Mouse (Mus musculus) neural tube, embryonic 12.5 days (tissue): Measurements from ENCODE around the gene Zfp661. TPM values are rescaled to one million over a fixed set of nuclear protein-coding genes. Genes with fewer than 3 reads are reported as not detected.

Experiments
- ATAC-seq: fragments of 200-750 bp; cut with Nextera tagmentation; 2 replicates; pipeline ENCODE4 v1.8.0; 2017; ENCODE audit warnings: low read depth, mild to moderate bottlenecking, moderate TSS enrichment, moderate library complexity; ENCODE audit not compliant: low FRiP score
- H3K27ac ChIP-seq: fragments of 300-500 bp; sonication (generic); 2 replicates; pipeline ENCODE4 v1.5.1; 2016
- H3K27me3 ChIP-seq: fragments of 300-500 bp; sonication (generic); replicated peaks from 2 replicates; pipeline ENCODE4 v1.6.1; 2016; ENCODE audit warnings: mild to moderate bottlenecking
- H3K36me3 ChIP-seq: fragments of 300-500 bp; sonication (generic); 2 replicates; pipeline ENCODE4 v1.6.1; 2016; ENCODE audit warnings: mild to moderate bottlenecking
- H3K4me1 ChIP-seq: fragments of 300-500 bp; sonication (generic); 2 replicates; pipeline ENCODE4 v1.6.1; 2016
- H3K4me2 ChIP-seq: fragments of 300-500 bp; sonication (generic); replicated peaks from 2 replicates; pipeline ENCODE4 v1.6.1; 2016; ENCODE audit warnings: mild to moderate bottlenecking
- H3K4me3 ChIP-seq: fragments of 300-500 bp; sonication (generic); 2 replicates; pipeline ENCODE4 v1.5.1; 2016
- H3K9ac ChIP-seq: fragments of 300-500 bp; sonication (generic); 2 replicates; pipeline ENCODE4 v1.6.1; 2016; ENCODE audit warnings: mild to moderate bottlenecking
- H3K9me3 ChIP-seq: fragments of 300-500 bp; sonication (generic); 2 replicates; pipeline ENCODE4 v1.6.1; 2016; ENCODE audit warnings: mild to moderate bottlenecking
- WGBS: fragments of 180-500 bp; shearing (Covaris S2); methylation state at CpG from one replicate; pipeline ENCODE4 v1.1.7; 2016; 5-methylcytosine and 5-hydroxymethylcytosine counted together
- polyA plus RNA-seq: library from polyadenylated mRNA; unstranded; fragments of >200 nt; fragmentation: Nextera tagmentation; extraction: Ambion mirVana; gene quantifications from 2 replicates; pipeline ENCODE4 v1.2.1, GENCODE M21; 2016

Gene Zfp661
- 8.6 and 9.5 TPM in 2 replicates for polyA plus RNA-seq

DNA sequence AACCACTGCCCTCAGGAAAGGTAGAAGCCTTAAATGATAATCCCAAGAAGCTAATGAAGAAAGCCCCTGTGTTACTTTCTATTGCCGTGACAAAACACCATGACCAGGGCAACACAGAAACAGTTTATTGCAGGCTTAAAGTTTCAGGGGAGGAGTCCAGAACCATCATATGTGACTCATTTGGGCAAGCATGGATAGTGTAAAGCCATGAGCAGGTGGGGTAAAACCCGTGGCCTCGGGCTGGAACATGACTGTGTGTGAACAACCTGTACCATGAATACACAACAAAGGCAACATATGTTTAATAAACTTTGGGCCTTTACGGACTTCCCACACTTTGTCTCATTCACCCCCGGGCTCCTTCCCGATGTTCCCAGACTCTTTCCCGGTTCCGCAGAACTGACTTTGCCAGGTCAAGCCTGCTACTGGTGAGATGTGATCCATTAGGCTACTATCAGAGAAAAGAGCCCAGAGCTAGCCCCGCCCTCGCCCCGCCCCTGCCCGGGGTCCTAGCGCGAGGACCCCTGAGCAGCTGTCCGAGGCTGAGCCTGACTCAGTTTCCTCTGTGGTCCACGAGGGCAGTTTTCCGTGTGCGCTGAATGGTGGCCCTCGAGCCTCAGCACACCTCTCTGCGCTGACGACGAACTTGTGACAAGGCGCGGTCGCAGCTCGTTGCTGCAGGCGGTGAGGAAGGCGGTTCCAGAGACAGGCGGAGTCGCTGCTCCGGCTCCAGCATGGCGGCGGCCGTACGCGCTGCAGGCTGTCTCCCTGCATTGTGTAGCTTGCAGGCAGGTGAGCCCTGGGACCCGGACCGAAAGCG lies at the start of gene Zfp661, which contains the start of gene Mrps5:
TSS of gene Zfp661 (minus strand) at position 401 of the 820 bp plus-strand sequence.
TSS of gene Mrps5 (plus strand) at position 529 of the 820 bp plus-strand sequence.
- ATAC-seq, result peak; percentile 86
- WGBS, result 5% methylated on average over 39 of the region's 39 CpGs

DNA sequence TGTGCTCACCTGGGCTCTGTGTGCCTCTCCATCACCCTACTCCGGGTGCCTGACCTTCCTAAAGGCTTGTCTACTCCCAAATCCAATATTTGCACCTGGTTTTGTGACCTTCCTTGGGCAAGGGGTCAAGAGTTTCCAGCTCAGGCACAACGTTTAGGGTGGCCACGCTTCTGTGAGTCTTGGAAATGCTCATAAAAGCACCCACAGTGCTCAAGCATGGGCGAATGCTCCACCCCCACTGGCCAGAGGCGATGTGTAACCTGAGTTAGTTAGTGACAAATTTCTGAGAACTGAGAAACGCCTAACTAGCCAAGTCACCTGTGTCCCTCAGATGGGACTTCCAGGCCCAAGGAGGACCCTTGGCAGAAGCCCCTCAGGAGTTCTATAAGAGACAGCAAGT lies 48.7 kb upstream of the Zfp661 start:
- no peak overlapping the region for H3K27ac ChIP-seq
- 77% methylated on average over 6 of the region's 6 CpGs for WGBS
- no peak overlapping the region for H3K4me2 ChIP-seq
- H3K9me3 ChIP-seq, result no peaks in the 10 kb centered on the region
- H3K4me1 ChIP-seq, result no peaks in the 10 kb centered on the region
- no peak overlapping the region for H3K4me3 ChIP-seq
- no peaks in the 10 kb centered on the region for H3K27me3 ChIP-seq
- ATAC-seq, result no peak
- no peaks in the 10 kb centered on the region for H3K36me3 ChIP-seq
- no peak overlapping the region for H3K9ac ChIP-seq

More for the DNA sequence above, at the start of gene Zfp661, which contains the start of gene Mrps5:
- Histone ChIP-seq H3K4me1 (peaks cover 26% of the 10 kb centered on the region), H3K9ac (peak within 1 kb of the TSS; percentile 76), H3K36me3 (peaks cover 10% of the 10 kb centered on the region), H3K4me2 (peak within 1 kb of the TSS; percentile 78), H3K9me3 (no peaks in the 10 kb centered on the region), H3K27me3 (no peaks in the 10 kb centered on the region), H3K4me3 (peak within 1 kb of the TSS; percentile 82), H3K27ac (peak within 1 kb of the TSS; percentile 81)

DNA sequence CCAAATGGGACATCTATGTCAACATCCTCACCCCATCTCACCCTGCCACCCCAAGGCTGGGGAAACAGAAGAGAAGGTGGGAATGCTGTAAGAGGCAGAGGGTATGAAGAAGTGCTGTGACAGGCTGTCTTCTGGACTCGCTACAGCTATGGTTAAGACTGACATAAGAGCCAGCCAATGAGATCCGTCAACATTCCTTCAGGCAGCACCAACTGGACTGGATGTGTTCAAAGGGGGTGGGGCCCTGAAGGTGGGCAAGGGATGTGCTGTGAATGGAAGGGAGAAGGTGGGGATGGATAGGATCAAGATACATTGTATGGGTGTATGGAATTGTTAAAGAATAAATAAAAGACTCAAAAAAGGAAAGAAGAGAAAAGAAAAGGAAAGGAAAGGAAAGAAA lies 45.7 kb upstream of the Zfp661 start:
- H3K9me3 ChIP-seq, result no peaks in the 10 kb centered on the region
- no peak overlapping the region for H3K9ac ChIP-seq
- no peak overlapping the region for H3K4me3 ChIP-seq
- no peaks in the 10 kb centered on the region for H3K27me3 ChIP-seq
- no peaks in the 10 kb centered on the region for H3K36me3 ChIP-seq
- no peak overlapping the region for H3K4me2 ChIP-seq
- no peaks in the 10 kb centered on the region for H3K4me1 ChIP-seq
- no peak for ATAC-seq
- 72% methylated on average over 2 of the region's 2 CpGs for WGBS
- no peak overlapping the region for H3K27ac ChIP-seq

DNA sequence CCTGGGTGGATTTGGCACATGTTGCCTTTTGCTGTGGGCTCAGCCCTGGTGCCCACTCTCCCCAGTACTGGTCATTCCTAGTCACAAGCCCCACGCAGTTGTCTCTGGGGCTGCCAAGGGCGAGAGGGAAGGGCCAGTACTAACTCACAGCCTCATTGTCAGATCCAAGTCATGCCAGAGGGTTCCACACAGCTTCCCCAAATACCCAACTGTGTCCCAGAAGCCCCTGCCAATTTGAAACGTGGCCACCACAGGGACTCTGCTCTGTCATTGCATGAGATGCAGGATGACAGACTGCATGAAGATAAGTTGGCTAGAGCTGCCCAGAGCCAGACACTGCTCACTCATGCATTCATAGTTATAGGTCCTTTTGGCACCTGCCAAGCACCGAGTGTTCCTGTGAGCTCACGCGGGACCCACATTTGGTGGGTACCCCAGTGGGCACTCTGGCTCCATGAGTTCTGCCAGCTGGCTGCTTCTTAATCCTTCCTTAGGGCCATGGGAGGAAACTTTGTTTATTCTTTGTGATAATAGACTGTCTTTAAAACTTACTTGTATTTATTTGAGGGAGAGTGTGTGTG lies 41.2 kb upstream of the Zfp661 start:
- H3K4me1 ChIP-seq, result no peaks in the 10 kb centered on the region
- H3K9ac ChIP-seq, result no peak overlapping the region

DNA sequence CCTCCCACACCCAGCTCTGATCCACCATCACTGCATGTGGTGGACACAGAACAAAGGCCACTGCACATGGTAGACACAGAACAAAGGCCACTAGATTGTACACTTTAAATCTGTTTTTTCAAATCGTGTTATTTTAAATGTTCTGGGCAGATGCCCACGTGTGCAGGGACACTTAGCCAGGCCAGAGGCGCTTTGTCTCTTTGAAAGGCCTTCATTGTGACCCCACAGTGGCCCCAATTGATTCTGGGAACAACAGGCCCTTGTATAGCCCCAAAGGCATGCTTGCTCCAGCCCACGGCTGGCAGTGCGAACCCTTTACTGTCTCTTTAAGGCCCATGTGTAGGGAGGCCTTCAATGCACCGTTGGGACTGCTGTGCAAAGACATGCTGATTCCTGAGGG lies 40.5 kb upstream of the Zfp661 start:
- H3K4me3 ChIP-seq, result no peak overlapping the region
- no peaks in the 10 kb centered on the region for H3K27me3 ChIP-seq
- H3K4me2 ChIP-seq, result no peak overlapping the region
- no peak overlapping the region for H3K9ac ChIP-seq
- no peak overlapping the region for H3K27ac ChIP-seq
- 35% methylated on average over 6 of the region's 6 CpGs for WGBS
- H3K36me3 ChIP-seq, result no peaks in the 10 kb centered on the region
- ATAC-seq, result no peak
- H3K4me1 ChIP-seq, result no peaks in the 10 kb centered on the region
- H3K9me3 ChIP-seq, result no peaks in the 10 kb centered on the region

More for the DNA sequence above, 41.2 kb upstream of the Zfp661 start:
- H3K9me3 ChIP-seq, result no peaks in the 10 kb centered on the region
- H3K36me3 ChIP-seq, result no peaks in the 10 kb centered on the region
- WGBS, result 83% methylated on average over 6 of the region's 6 CpGs
- H3K4me2 ChIP-seq, result no peak overlapping the region
- no peak overlapping the region for H3K27ac ChIP-seq
- no peak for ATAC-seq
- H3K27me3 ChIP-seq, result no peaks in the 10 kb centered on the region
- H3K4me3 ChIP-seq, result no peak overlapping the region

DNA sequence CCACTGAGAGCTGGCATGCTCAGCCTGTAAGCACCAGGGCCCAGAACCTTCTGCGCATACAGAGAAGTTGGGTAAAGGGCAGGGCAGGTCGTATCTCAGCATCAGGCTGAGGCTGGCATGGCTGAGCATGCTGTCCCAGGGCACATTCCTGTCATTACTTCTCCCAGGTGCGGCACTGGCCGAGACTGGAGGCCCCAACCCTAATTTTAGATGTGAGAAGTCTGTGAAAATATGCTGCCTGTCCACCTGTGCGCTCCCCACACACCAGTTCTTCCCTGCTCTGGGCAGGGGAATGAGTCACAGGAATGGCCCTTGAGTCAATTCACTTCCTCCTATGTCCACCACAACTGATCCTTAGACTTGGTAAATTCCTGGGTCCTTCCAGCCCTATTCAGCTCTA lies 38.8 kb upstream of the Zfp661 start:
- no peak overlapping the region for H3K4me3 ChIP-seq
- H3K9ac ChIP-seq, result no peak overlapping the region
- no peak overlapping the region for H3K4me2 ChIP-seq
- WGBS, result 81% methylated on average over 5 of the region's 5 CpGs
- H3K27ac ChIP-seq, result no peak overlapping the region
- no peaks in the 10 kb centered on the region for H3K27me3 ChIP-seq
- no peaks in the 10 kb centered on the region for H3K9me3 ChIP-seq
- H3K36me3 ChIP-seq, result no peaks in the 10 kb centered on the region
- no peaks in the 10 kb centered on the region for H3K4me1 ChIP-seq
- no peak for ATAC-seq

DNA sequence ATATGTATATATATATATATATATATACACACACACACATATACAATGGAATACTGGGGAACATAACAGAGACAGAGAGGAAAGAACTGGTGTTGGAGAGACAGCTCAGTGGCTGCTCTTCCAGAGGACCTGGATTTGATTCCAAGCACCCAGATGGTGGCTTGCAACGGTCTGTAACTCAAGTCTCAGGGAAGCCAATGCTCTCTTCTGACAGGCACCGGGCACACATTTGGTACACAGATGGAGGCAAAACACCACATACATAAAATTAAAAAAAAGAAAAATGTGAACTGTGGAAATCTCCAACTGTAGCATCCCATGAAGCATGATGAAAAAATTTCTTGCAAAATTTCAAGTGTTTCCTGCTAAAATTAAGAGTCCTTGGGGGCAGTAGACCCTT lies 37.9 kb upstream of the Zfp661 start:
- H3K27ac ChIP-seq, result no peak overlapping the region
- no peaks in the 10 kb centered on the region for H3K9me3 ChIP-seq
- H3K4me3 ChIP-seq, result no peak overlapping the region
- ATAC-seq, result no peak
- 90% methylated on average over 2 of the region's 2 CpGs for WGBS
- no peak overlapping the region for H3K9ac ChIP-seq
- H3K36me3 ChIP-seq, result no peaks in the 10 kb centered on the region
- H3K4me1 ChIP-seq, result no peaks in the 10 kb centered on the region
- no peaks in the 10 kb centered on the region for H3K27me3 ChIP-seq
- H3K4me2 ChIP-seq, result no peak overlapping the region

DNA sequence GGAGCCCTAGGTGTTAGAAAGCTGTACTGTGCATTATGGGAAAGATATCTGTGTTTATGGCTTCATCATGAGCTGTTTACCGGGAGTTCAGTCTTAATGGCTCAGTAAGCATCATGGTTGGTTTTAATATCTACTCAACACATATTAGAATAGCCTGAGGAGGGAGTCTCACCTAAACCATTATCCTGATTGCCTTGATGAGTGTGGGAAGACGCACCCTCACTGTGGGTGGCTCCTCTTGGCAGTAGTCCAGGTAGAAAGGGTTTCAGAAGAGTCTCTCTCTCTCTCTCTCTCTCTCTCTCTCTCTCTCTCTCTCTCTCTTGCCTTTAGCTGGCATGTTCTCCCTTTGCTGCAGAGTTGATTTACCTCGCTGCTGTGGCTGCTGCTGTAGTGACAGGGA lies 35.2 kb upstream of the Zfp661 start:
- H3K4me3 ChIP-seq, result no peak overlapping the region
- H3K9ac ChIP-seq, result no peak overlapping the region
- H3K27me3 ChIP-seq, result no peaks in the 10 kb centered on the region
- no peaks in the 10 kb centered on the region for H3K4me1 ChIP-seq
- H3K4me2 ChIP-seq, result no peak overlapping the region
- H3K36me3 ChIP-seq, result no peaks in the 10 kb centered on the region
- no peaks in the 10 kb centered on the region for H3K9me3 ChIP-seq
- no peak overlapping the region for H3K27ac ChIP-seq
- WGBS, result 49% methylated on average over 3 of the region's 3 CpGs
- ATAC-seq, result no peak

DNA sequence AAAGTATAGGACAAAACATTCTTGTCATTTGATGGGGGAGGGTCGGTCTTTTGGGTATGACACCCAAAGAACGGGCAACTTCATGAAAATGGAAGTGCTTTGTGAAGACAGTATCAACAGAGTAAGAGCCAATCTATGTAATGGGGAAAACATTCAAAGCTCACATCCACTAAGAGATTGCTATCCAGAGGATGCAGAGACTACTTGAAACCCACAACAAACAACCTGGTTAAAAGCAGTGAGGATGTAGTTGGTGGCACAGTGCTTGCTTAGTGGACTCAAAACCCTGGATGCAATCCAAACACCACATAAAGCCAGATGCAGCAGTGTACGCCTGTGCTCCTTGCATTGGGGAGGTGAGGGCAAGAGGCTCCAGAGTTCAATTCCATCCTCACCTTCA lies 32.4 kb upstream of the Zfp661 start:
- H3K4me2 ChIP-seq, result no peak overlapping the region
- WGBS, result 89% methylated on average over 3 of the region's 3 CpGs
- no peaks in the 10 kb centered on the region for H3K4me1 ChIP-seq
- no peak overlapping the region for H3K9ac ChIP-seq
- H3K27me3 ChIP-seq, result no peaks in the 10 kb centered on the region
- no peak for ATAC-seq
- H3K9me3 ChIP-seq, result no peaks in the 10 kb centered on the region
- no peaks in the 10 kb centered on the region for H3K36me3 ChIP-seq
- H3K27ac ChIP-seq, result no peak overlapping the region
- no peak overlapping the region for H3K4me3 ChIP-seq

DNA sequence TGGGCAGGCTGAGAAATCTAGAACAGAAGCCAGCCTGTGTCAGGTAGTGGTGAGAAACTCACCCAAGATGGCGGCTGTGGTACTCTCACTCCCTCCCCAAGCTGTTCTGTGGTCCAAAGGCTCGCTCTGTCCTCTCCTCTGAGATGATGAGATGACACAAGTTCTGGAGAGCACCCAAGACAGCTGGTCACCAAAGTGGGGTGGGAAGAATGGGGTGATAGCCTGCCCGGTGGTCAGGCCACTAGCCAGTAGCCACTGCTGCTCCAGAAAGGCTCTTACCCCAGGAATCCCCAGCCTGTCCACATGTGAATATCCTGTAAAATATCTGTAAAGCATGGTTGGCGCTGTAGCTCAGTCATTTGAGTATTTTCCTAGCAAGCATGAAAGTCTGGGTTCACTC lies 25.4 kb upstream of the Zfp661 start:
- H3K4me1 ChIP-seq, result 0 out of 2 replicates have a peak, but pooled peaks cover 5% of the 10 kb centered on the region
- H3K4me2 ChIP-seq, result no peak overlapping the region
- H3K27me3 ChIP-seq, result no peaks in the 10 kb centered on the region
- no peaks in the 10 kb centered on the region for H3K9me3 ChIP-seq
- H3K9ac ChIP-seq, result no peak overlapping the region
- ATAC-seq, result no peak
- WGBS, result 89% methylated on average over 4 of the region's 4 CpGs
- H3K27ac ChIP-seq, result no peak overlapping the region
- no peaks in the 10 kb centered on the region for H3K36me3 ChIP-seq
- no peak overlapping the region for H3K4me3 ChIP-seq

DNA sequence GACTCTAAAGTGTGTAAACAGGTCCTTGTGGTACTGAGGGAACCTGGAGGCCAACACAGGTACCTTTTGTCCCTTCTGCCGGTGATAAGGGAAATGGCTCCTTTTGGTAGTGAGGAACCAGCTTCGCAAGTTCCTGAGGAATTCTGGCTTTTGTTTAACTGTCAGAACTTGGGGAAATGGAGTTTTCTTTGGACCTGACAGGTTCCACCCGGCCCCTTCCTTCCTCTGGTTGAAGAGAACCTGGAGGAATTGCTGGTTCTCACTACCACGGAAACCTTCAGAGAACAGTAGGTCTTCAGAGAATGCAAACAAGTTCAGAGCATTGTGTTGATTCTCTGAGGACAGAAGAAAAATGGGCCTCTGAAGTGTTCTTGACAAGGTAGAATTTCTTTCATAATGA lies 24.5 kb upstream of the Zfp661 start:
- Histone ChIP-seq H3K27me3 (no peaks in the 10 kb centered on the region), H3K4me2 (no peak overlapping the region), H3K36me3 (peaks cover 3% of the 10 kb centered on the region; the same call in 1 of the 2 replicates), H3K27ac (no peak overlapping the region), H3K4me3 (no peak overlapping the region), H3K9ac (no peak overlapping the region), H3K4me1 (0 out of 2 replicates have a peak, but pooled peaks cover 5% of the 10 kb centered on the region), H3K9me3 (no peaks in the 10 kb centered on the region)
- ATAC-seq, result no peak
- 91% methylated on average over 4 of the region's 4 CpGs for WGBS

DNA sequence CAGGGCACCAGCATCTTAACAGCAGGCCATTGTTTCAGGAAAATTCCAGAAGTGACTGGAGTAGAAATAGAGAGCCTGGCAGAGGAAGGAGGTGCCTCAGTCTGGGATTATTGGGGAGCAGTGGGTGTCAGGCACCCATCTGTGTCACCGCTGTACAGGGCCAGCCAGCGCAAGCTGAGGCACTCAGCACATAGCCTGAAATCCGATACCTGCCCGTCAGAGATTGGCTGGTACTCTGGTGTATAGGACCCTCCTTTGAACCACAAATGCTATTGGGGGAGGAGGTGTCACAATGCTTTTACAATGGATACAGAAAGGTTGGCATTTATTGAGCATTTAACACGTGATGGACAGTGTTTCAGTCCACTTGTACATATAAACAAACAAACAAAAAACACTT lies 22.1 kb upstream of the Zfp661 start:
- Histone ChIP-seq H3K4me1 (0 out of 2 replicates have a peak, but pooled peaks cover 5% of the 10 kb centered on the region), H3K9me3 (no peaks in the 10 kb centered on the region), H3K4me3 (no peak overlapping the region), H3K4me2 (no peak overlapping the region), H3K9ac (no peak overlapping the region), H3K27me3 (no peaks in the 10 kb centered on the region), H3K36me3 (peaks cover 27% of the 10 kb centered on the region), H3K27ac (no peak overlapping the region)
- ATAC-seq, result no peak
- 10% methylated on average over 5 of the region's 5 CpGs for WGBS
